Mouse (Mus musculus) lung, postnatal 0 days (tissue): ENCODE measurements at regions not wholly inside any gene's neighbourhood (a gene's known extent, or its start where the extent isn't known, plus 50 kb on each side); places are given as distances from the start of the nearest gene placed in this dataset.

Experiments
- CTCF ChIP-seq: IDR thresholded peaks from 2 replicates; pipeline ENCODE4 v1.5.1; 2016; ENCODE audit warnings: antibody characterized with exemption, mild to moderate bottlenecking
- EP300 ChIP-seq: IDR thresholded peaks from 2 replicates; pipeline ENCODE4 v1.6.1; 2016; ENCODE audit warnings: antibody characterized with exemption, mild to moderate bottlenecking, control low read depth

GRCm38 (mm10) chr7:113626734-113627133, 113.1 kb downstream of the Far1 start:
- no peak for TF ChIP-seq CTCF
- TF ChIP-seq EP300: no peak
